Mouse (Mus musculus) WW6 (cell line): ENCODE measurements around the gene Pkn3.
"Not testable (repeated sequence)": the region's sequence is repeated elsewhere in the genome, so short reads cannot be mapped to it uniquely, and the experiment has no call there.

Experiments
- DNase-seq: peaks from one replicate; pipeline ENCODE4 v3.0.0-alpha.2; 2013; ENCODE audit warnings: low read depth, low spot score

The Pkn3 gene

GRCm38 (mm10) chr2:30095882-30096527 lies 18.5 kb downstream of the Pkn3 start:
- DNase-seq = no peak

GRCm38 (mm10) chr2:30100214-30100613 lies 22.7 kb downstream of the Pkn3 start:
- DNase-seq = no peak

GRCm38 (mm10) chr2:30106364-30106763 lies 28.9 kb downstream of the Pkn3 start:
- no peak for DNase-seq

GRCm38 (mm10) chr2:30107646-30108045 lies 30.2 kb downstream of the Pkn3 start:
- DNase-seq = no peak

- no peak for DNase-seq
Observed at GRCm38 (mm10) chr2:30108260-30108659, 30.8 kb downstream of the Pkn3 start.

GRCm38 (mm10) chr2:30111500-30111899 lies 34.0 kb downstream of the Pkn3 start:
- DNase-seq = no peak

- DNase-seq = no peak
Observed at GRCm38 (mm10) chr2:30112564-30112963, 35.1 kb downstream of the Pkn3 start.

GRCm38 (mm10) chr2:30119641-30120051 lies 42.2 kb downstream of the Pkn3 start:
- DNase-seq = no peak

- no peak for DNase-seq
Observed at GRCm38 (mm10) chr2:30120269-30120668, 42.8 kb downstream of the Pkn3 start.

- no peak for DNase-seq
Observed at GRCm38 (mm10) chr2:30122766-30123165, 45.3 kb downstream of the Pkn3 start.

- DNase-seq = no peak
Observed at GRCm38 (mm10) chr2:30123729-30124471, 46.4 kb downstream of the Pkn3 start.

- DNase-seq = peak; percentile 81
Observed at GRCm38 (mm10) chr2:30124472-30125274, 47.2 kb downstream of the Pkn3 start, which contains the start of gene Zer1. Gene Zer1 (minus strand): TSS chr2:30124585.

GRCm38 (mm10) chr2:30128789-30129188 lies 51.3 kb downstream of the Pkn3 start:
- no peak for DNase-seq

- DNase-seq = no peak
Observed at GRCm38 (mm10) chr2:30130156-30130555, 52.7 kb downstream of the Pkn3 start.

- DNase-seq = not testable (repeated sequence)
Observed at GRCm38 (mm10) chr2:30131240-30131639, 53.8 kb downstream of the Pkn3 start.

GRCm38 (mm10) chr2:30132801-30133612 lies 55.5 kb downstream of the Pkn3 start:
- no peak for DNase-seq

GRCm38 (mm10) chr2:30133613-30134377 lies 56.3 kb downstream of the Pkn3 start, which contains the start of gene Tbc1d13:
Gene Tbc1d13 (plus strand): TSS chr2:30133746.
- peak; percentile 91 for DNase-seq

- DNase-seq = no peak
Observed at GRCm38 (mm10) chr2:30134378-30134711, 56.9 kb downstream of the Pkn3 start.

- DNase-seq = no peak
Observed at GRCm38 (mm10) chr2:30134928-30135620, 57.6 kb downstream of the Pkn3 start.

GRCm38 (mm10) chr2:30136458-30136857 lies 59.0 kb downstream of the Pkn3 start:
- DNase-seq = no peak
